Mouse (Mus musculus) bone marrow, adult 2 months (tissue): ENCODE measurements around the gene Olfr54. TPM values are rescaled to one million over a fixed set of nuclear protein-coding genes. Genes with fewer than 3 reads are reported as not detected.

Experiments used
- H3K27ac ChIP-seq: fragments of 200-500 bp; 2 replicates; pipeline ENCODE4 v1.5.1; 2012; ENCODE audit warnings: low read depth, mild to moderate bottlenecking, control low read depth, inconsistent platforms, low read length; ENCODE audit not compliant: control insufficient read depth, poor library complexity, insufficient read depth
- H3K4me1 ChIP-seq: fragments of 200-500 bp; 2 replicates; pipeline ENCODE4 v1.6.1; 2011; ENCODE audit warnings: low read length; ENCODE audit not compliant: control insufficient read depth, insufficient read depth
- H3K4me3 ChIP-seq: fragments of 200-500 bp; replicated peaks from 2 replicates; pipeline ENCODE3; 2011; ENCODE audit warnings: mild to moderate bottlenecking, low read depth, low read length, control low read depth; ENCODE audit not compliant: control insufficient read depth
- CTCF ChIP-seq: fragments of 200-500 bp; IDR thresholded peaks from 2 replicates; pipeline ENCODE4 v1.5.1; 2011; ENCODE audit warnings: low read length, control low read depth; ENCODE audit not compliant: control insufficient read depth, insufficient read depth
- POLR2A ChIP-seq: fragments of 200-500 bp; IDR thresholded peaks from 2 replicates; pipeline ENCODE4 v1.6.1; 2011; ENCODE audit warnings: low read depth, mild to moderate bottlenecking, control low read depth, low read length, borderline replicate concordance; ENCODE audit not compliant: control insufficient read depth
- WGBS: fragments of 180-500 bp; shearing (Covaris S2); methylation state at CpG from one replicate; pipeline ENCODE4 v1.1.7; 2018; 5-methylcytosine and 5-hydroxymethylcytosine counted together
- polyA plus RNA-seq: library from polyadenylated mRNA; stranded (reverse); fragments of >200 nt; gene quantifications from 2 replicates; pipeline ENCODE4 v1.2.4, GENCODE M21; 2011; ENCODE audit warnings: low replicate concordance; ENCODE audit not compliant: missing spikeins, insufficient read depth, insufficient read length

Olfr54 gene
- polyA plus RNA-seq, 1 experiment, result not detected

GRCm38 (mm10) chr11:51060981-51061380 lies 46.9 kb downstream of the Olfr54 start:
- Histone ChIP-seq H3K4me1 (no peaks in the 10 kb centered on the region), H3K27ac (no peak overlapping the region), H3K4me3 (no peak overlapping the region)
- TF ChIP-seq CTCF (no peak), POLR2A (no peak)
- WGBS, result 80% methylated on average over 6 of the region's 6 CpGs

- no peak overlapping the region for H3K4me3 ChIP-seq
- 77% methylated on average over 7 of the region's 7 CpGs for WGBS
- TF ChIP-seq CTCF (no peak), POLR2A (no peak)
- H3K27ac ChIP-seq, result no peak overlapping the region
- H3K4me1 ChIP-seq, result no peaks in the 10 kb centered on the region
These were observed 49.2 kb downstream of the Olfr54 start for GRCm38 (mm10) chr11:51063276-51063675.

- no peak for TF ChIP-seq CTCF
- no peak for TF ChIP-seq POLR2A
- 84% methylated on average over 8 of the region's 8 CpGs for WGBS
- H3K4me3 ChIP-seq, result no peak overlapping the region
- H3K27ac ChIP-seq, result no peak overlapping the region
- H3K4me1 ChIP-seq, result no peaks in the 10 kb centered on the region
These were observed 49.8 kb downstream of the Olfr54 start for GRCm38 (mm10) chr11:51063841-51064240.

Other genes starting within 250 kb of the Olfr54 start
- gene Zfp354c, start 186.5 kb upstream of the Olfr54 start, polyA plus RNA-seq, result 0.61 and 0.65 TPM in 2 replicates
- not detected in 2 replicates for gene Zfp879, start 172.7 kb upstream of the Olfr54 start, polyA plus RNA-seq
- 0.59 TPM in 1 of 2 replicates, not detected in the other for gene Grm6, start 163.6 kb upstream of the Olfr54 start, polyA plus RNA-seq
- not detected in 2 replicates for gene Zfp454, start 126.6 kb upstream of the Olfr54 start, polyA plus RNA-seq
- gene Zfp2, start 98.1 kb upstream of the Olfr54 start, polyA plus RNA-seq, result 0.55 and 0.70 TPM in 2 replicates
- gene Zfp354b, start 82.6 kb upstream of the Olfr54 start, polyA plus RNA-seq, result not detected in 2 replicates
- not detected in 2 replicates for gene 4933414I15Rik, start 70.5 kb upstream of the Olfr54 start, polyA plus RNA-seq
- gene Prop1, start 60.5 kb upstream of the Olfr54 start, polyA plus RNA-seq, result not detected in 2 replicates
- gene Olfr1378, start 47.7 kb upstream of the Olfr54 start, polyA plus RNA-seq, result not detected in 2 replicates
- gene Olfr1377, start 32.3 kb upstream of the Olfr54 start, polyA plus RNA-seq, result not detected in 2 replicates
- not detected in 2 replicates for gene Olfr51, start 10.6 kb upstream of the Olfr54 start, polyA plus RNA-seq
- not detected in 2 replicates for gene Olfr1375, start 33.9 kb downstream of the Olfr54 start, polyA plus RNA-seq
- 0.45 and 0.80 TPM in 2 replicates for gene Zfp354a, start 45.0 kb downstream of the Olfr54 start, polyA plus RNA-seq
- gene Gm12569, start 206.2 kb downstream of the Olfr54 start, polyA plus RNA-seq, result not detected in 2 replicates
- 87.4 and 144 TPM in 2 replicates for gene Clk4, start 247.5 kb downstream of the Olfr54 start, polyA plus RNA-seq
- 2.7 TPM in 1 of 2 replicates, not detected in the other for gene BC049762, start 248.8 kb downstream of the Olfr54 start, polyA plus RNA-seq